Mouse (Mus musculus) forebrain, embryonic 14.5 days (tissue): ENCODE data around the gene Sqstm1. TPM values are rescaled to one million over a fixed set of nuclear protein-coding genes. Genes with fewer than 3 reads are reported as not detected.

ENCODE experiments used
- microRNA-seq: library from miRNA; unstranded; fragments of <30 nt; microRNA quantifications from one replicate; pipeline ENCODE4, GENCODE M21; 2016
- polyA plus RNA-seq: library from polyadenylated mRNA; unstranded; fragments of >200 nt; fragmentation: Nextera tagmentation; extraction: Ambion mirVana; gene quantifications from 2 replicates; pipeline ENCODE4 v1.2.1, GENCODE M21; 2014

Gene Sqstm1
- polyA plus RNA-seq, 1 experiment from 2014 or later: 263 TPM

Small RNAs within 50 kb of the gene (microRNA-seq; reads per million reads assigned to microRNA genes)
- gene Mir6919: 0.93 reads per million

Other genes with a start within 250 kb of the Sqstm1 start
- gene Rnf130, start 185.5 kb downstream of the Sqstm1 start, polyA plus RNA-seq: 55.9 and 72.6 TPM in 2 replicates
- gene Tbc1d9b, start 79.4 kb downstream of the Sqstm1 start, polyA plus RNA-seq: 23.3 and 28.3 TPM in 2 replicates
- gene Mrnip, start 36.4 kb downstream of the Sqstm1 start, polyA plus RNA-seq: 34.5 and 41.5 TPM in 2 replicates
- gene Mgat4b, start 63 bp upstream of the Sqstm1 start, polyA plus RNA-seq: 15.2 and 18.9 TPM in 2 replicates
- 3.4 and 4.1 TPM in 2 replicates for gene Ltc4s, start 27.8 kb upstream of the Sqstm1 start, polyA plus RNA-seq
- gene Maml1, start 81.5 kb upstream of the Sqstm1 start, polyA plus RNA-seq: 5.4 and 5.8 TPM in 2 replicates
- gene Canx, start 114.8 kb upstream of the Sqstm1 start, polyA plus RNA-seq: 190 and 210 TPM in 2 replicates
- 0.86 and 0.88 TPM in 2 replicates for gene Cby3, start 143.6 kb upstream of the Sqstm1 start, polyA plus RNA-seq
- 598 and 623 TPM in 2 replicates for gene Hnrnph1, start 166.2 kb upstream of the Sqstm1 start, polyA plus RNA-seq
- 27.2 and 32.7 TPM in 2 replicates for gene Rufy1, start 220.3 kb upstream of the Sqstm1 start, polyA plus RNA-seq